8 mouse cellular contexts compared by ENCODE assay signal in genomic region chr13:17944078-17944917, GRCm38 (mm10). TPM values are rescaled to one million over a fixed set of nuclear protein-coding genes. Genes with fewer than 3 reads are reported as not detected.
DNase-seq lines count a peak whose midpoint lies in the region; ATAC-seq lines count a peak whose summit lies in the region.

Gene Rala, minus strand, starts transcription at chr13:17944239.

- H3K9me3 ChIP-seq in intestine, embryonic 14.5 days (ENCODE audit: control insufficient read depth, low read length): no peaks in the 10 kb centered on the region

- WGBS in intestine, embryonic 14.5 days: 10% methylated on average over 47 of the region's 69 CpGs

- no peaks in the 10 kb centered on the region for H3K36me3 ChIP-seq in intestine, embryonic 14.5 days (ENCODE audit: control insufficient read depth, insufficient read depth, low read length)

- peak; percentile 100 for ATAC-seq in intestine, embryonic 14.5 days (replicated peaks; ENCODE audit: low FRiP score, low TSS enrichment, low read depth)

- H3K27me3 ChIP-seq in intestine, embryonic 14.5 days (replicated peaks; ENCODE audit: control insufficient read depth, insufficient read depth, low read length): no peaks in the 10 kb centered on the region

- H3K4me2 ChIP-seq in intestine, embryonic 14.5 days (ENCODE audit: low read length): peak within 1 kb of the TSS; percentile 61

- intact Hi-C loops in gastrocnemius, postnatal 14 days (cut with DNase I; ENCODE audit: low total_unique reads): loop anchor here (5.0 kb wide), 1 partner anchor 48 kb away; the partner anchor contains the start of gene Yae1d1
- intact Hi-C loops in left cerebral cortex, postnatal 14 days (cut with DNase I): loop anchor here (5.0 kb wide), 2 partner anchors 48 to 107 kb away; partner anchors contain the start of gene Yae1d1

- H3K9ac ChIP-seq in intestine, embryonic 14.5 days (ENCODE audit: low read length): peak within 1 kb of the TSS; percentile 85

- peak; percentile 83 for DNase-seq in adipocyte (ENCODE audit: low spot score)
- DNase-seq in embryo, embryonic 10 days (ENCODE audit: low spot score): peak; percentile 88
- DNase-seq in gastrocnemius, postnatal 14 days: peak; percentile 96
- DNase-seq in intestine, embryonic 14.5 days (ENCODE audit: low spot score): peak; percentile 96
- DNase-seq in left cerebral cortex, postnatal 14 days (ENCODE audit: low spot score in 2 of 2): peak; percentile 93
- peak; percentile 85 for DNase-seq in mesoderm, embryonic 11.5 days (ENCODE audit: low read depth, low spot score)
- peak; percentile 88 to 91 for DNase-seq in right cerebral cortex, postnatal 36 days (ENCODE audit: low spot score in 2 of 2)
- peak; percentile 94 for DNase-seq in yolk sac, embryonic 10.5 days (ENCODE audit: low spot score)

- H3K27ac ChIP-seq in intestine, embryonic 14.5 days (ENCODE audit: low read depth): peak within 1 kb of the TSS; percentile 93

- H3K4me3 ChIP-seq in intestine, embryonic 14.5 days (ENCODE audit: low read depth, low read length): peak within 1 kb of the TSS; percentile 83

- H3K4me1 ChIP-seq in intestine, embryonic 14.5 days (replicated peaks; ENCODE audit: control insufficient read depth, insufficient read depth, low read length): peaks cover 9% of the 10 kb centered on the region; the same call in 1 of the 2 replicates

RNA-seq across cellular contexts. Expression of gene Rala, which starts in this region (rescaled TPM):
- 10 to 100 TPM; 22.9 to 26.3 TPM for total RNA-seq in gastrocnemius, postnatal 14 days (2021)
- polyA plus RNA-seq in intestine, embryonic 14.5 days (2014; fragmentation: Nextera tagmentation; extraction: Ambion mirVana): 83.7 and 95.5 TPM in 2 replicates
- total RNA-seq in left cerebral cortex, postnatal 14 days (2021): 10 to 100 TPM; 84.0 to 85.6 TPM

Comparison
In these comparisons a context has a peak if more than half of its experiments do, and no peak if none do; other contexts are left out.
1. Peak in every context shown above with its lines: DNase-seq, ATAC-seq, H3K4me3 ChIP-seq and H3K27ac ChIP-seq.